Mouse (Mus musculus): ENCODE results near the gene Ints5.

- TF ChIP-seq GATA1 (IDR thresholded peaks at IDR 0.05; ENCODE audit: low read length) (no peak), TAL1 (IDR thresholded peaks at IDR 0.05; ENCODE audit: low read length) (no peak; the same call in 2 of the 3 replicates)
Observed at GRCm38 (mm10) chr19:8880311-8881033, 12.3 kb upstream of the Ints5 start, which contains the start of gene Uqcc3.

All from erythroblast, embryonic 14.5 days (primary cell).